Mouse (Mus musculus) cortical plate, adult 2 months (tissue): ENCODE measurements around the gene Asb8.

ENCODE experiments used
- CTCF ChIP-seq: fragments of 200-500 bp; IDR thresholded peaks from 2 replicates; pipeline ENCODE4 v1.5.1; 2011; ENCODE audit warnings: mild to moderate bottlenecking, control low read depth, low read length; ENCODE audit not compliant: insufficient read depth; ENCODE audit errors: extremely low read depth
- POLR2A ChIP-seq: fragments of 200-500 bp; IDR thresholded peaks from 2 replicates; pipeline ENCODE4 v1.6.1; 2011; ENCODE audit warnings: mild to moderate bottlenecking, low read length, control low read depth; ENCODE audit not compliant: insufficient read depth; ENCODE audit errors: extremely low read depth

DNA sequence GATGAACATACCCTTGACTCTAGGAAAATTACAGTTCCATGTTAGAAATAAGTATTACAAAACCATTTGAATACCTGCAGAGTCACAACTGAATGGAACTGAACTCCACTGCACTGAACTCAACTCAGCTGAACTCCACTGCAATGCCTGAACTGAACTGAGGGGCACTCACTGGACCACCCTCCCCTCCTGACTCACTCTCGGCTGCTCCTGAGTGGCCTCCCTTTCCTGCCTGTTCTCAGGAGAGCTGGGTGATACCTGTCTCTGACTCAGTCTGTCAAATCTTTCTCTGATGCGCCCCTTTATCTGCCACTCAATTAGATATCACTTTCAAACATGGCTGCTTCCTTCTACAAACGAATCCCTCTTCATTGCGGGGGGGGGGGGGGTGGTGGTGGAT is 11.3 kb downstream of the Asb8 start:
- no peak for TF ChIP-seq CTCF
- no peak for TF ChIP-seq POLR2A
